Mouse (Mus musculus) liver, embryonic 12.5 days (tissue): ENCODE measurements around the gene Tjap1. TPM values are rescaled to one million over a fixed set of nuclear protein-coding genes. Genes with fewer than 3 reads are reported as not detected.
A peak's percentile ranks its signal among the peaks of the same experiment; 100 is the strongest.

ENCODE experiments used
- ATAC-seq: fragments of 200-750 bp; cut with Nextera tagmentation; 2 replicates; pipeline ENCODE4 v1.8.0; 2017; ENCODE audit warnings: moderate number of reproducible peaks, mild to moderate bottlenecking, moderate library complexity
- H3K27ac ChIP-seq: fragments of 300-500 bp; sonication (generic); 2 replicates; pipeline ENCODE4 v1.5.1; 2016; ENCODE audit warnings: mild to moderate bottlenecking
- H3K27me3 ChIP-seq: fragments of 300-500 bp; sonication (generic); replicated peaks from 2 replicates; pipeline ENCODE4 v1.6.1; 2016; ENCODE audit warnings: mild to moderate bottlenecking, moderate library complexity
- H3K36me3 ChIP-seq: fragments of 300-500 bp; sonication (generic); 2 replicates; pipeline ENCODE4 v1.6.1; 2016; ENCODE audit warnings: mild to moderate bottlenecking, moderate library complexity
- H3K4me1 ChIP-seq: fragments of 300-500 bp; sonication (generic); 2 replicates; pipeline ENCODE4 v1.6.1; 2016
- H3K4me2 ChIP-seq: fragments of 300-500 bp; sonication (generic); 2 replicates; pipeline ENCODE4 v1.6.1; 2016; ENCODE audit warnings: mild to moderate bottlenecking, moderate library complexity
- H3K4me3 ChIP-seq: fragments of 300-500 bp; sonication (generic); 2 replicates; pipeline ENCODE4 v1.5.1; 2016; ENCODE audit warnings: mild to moderate bottlenecking, moderate library complexity
- H3K9ac ChIP-seq: fragments of 300-500 bp; sonication (generic); 2 replicates; pipeline ENCODE4 v1.6.1; 2016; ENCODE audit warnings: mild to moderate bottlenecking, moderate library complexity
- H3K9me3 ChIP-seq: fragments of 300-500 bp; sonication (generic); replicated peaks from 2 replicates; pipeline ENCODE4 v1.6.1; 2016; ENCODE audit warnings: mild to moderate bottlenecking, moderate library complexity
- WGBS: fragments of 180-500 bp; shearing (Covaris S2); methylation state at CpG from one replicate; pipeline ENCODE4 v1.1.7; 2016; ENCODE audit not compliant: insufficient replicate concordance; 5-methylcytosine and 5-hydroxymethylcytosine counted together
- polyA plus RNA-seq: library from polyadenylated mRNA; unstranded; fragments of >200 nt; fragmentation: Nextera tagmentation; extraction: Ambion mirVana; gene quantifications from 2 replicates; pipeline ENCODE4 v1.2.1, GENCODE M21; 2016

The Tjap1 gene
- polyA plus RNA-seq, 1 experiment from 2014 or later, result 17.4 TPM

GRCm38 (mm10) chr17:46247512-46248188, 35.2 kb downstream of the Tjap1 start, which contains the start of the genes Polr1c and Yipf3:
TSS of gene Polr1c (minus strand) at chr17:46248054.
TSS of gene Yipf3 (plus strand) at chr17:46248080.
- peaks cover 74% of the 10 kb centered on the region for H3K36me3 ChIP-seq
- H3K9ac ChIP-seq, result peak within 1 kb of the TSS; percentile 94
- H3K27me3 ChIP-seq, result no peaks in the 10 kb centered on the region
- no peaks in the 10 kb centered on the region for H3K9me3 ChIP-seq
- H3K4me1 ChIP-seq, result peaks cover 31% of the 10 kb centered on the region
- peak within 1 kb of the TSS; percentile 98 for H3K4me3 ChIP-seq
- WGBS, result under 1% methylated on average over 53 of the region's 53 CpGs
- H3K4me2 ChIP-seq, result peak within 1 kb of the TSS; percentile 89
- H3K27ac ChIP-seq, result peak within 1 kb of the TSS; percentile 80
- peak; percentile 88 for ATAC-seq

DNA sequence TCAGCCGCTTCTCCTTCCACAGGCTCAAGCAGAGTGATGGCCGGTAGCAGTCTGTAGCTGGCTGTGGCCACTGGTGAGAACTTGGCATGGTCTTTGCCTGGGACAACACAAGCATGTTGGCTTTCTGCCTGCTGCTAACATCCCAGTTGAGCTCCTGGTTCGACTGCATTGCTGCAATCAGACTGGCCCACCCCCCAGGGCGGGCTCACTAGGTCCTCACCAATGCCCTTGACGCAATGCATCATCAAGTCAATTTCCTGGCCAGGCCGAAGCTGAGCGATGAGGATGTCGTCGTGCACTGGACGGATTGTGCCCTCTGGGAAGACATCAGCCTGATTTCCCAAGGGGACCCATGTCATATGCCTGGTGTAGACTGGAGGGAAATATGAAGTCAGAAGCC, 38.2 kb downstream of the Tjap1 start:
- no peaks in the 10 kb centered on the region for H3K27me3 ChIP-seq
- H3K36me3 ChIP-seq, result peaks cover 74% of the 10 kb centered on the region
- ATAC-seq, result no peak
- H3K4me3 ChIP-seq, result no peak overlapping the region
- H3K4me1 ChIP-seq, result peaks cover 26% of the 10 kb centered on the region
- no peak overlapping the region for H3K4me2 ChIP-seq
- no peaks in the 10 kb centered on the region for H3K9me3 ChIP-seq
- no peak overlapping the region for H3K27ac ChIP-seq
- no peak overlapping the region for H3K9ac ChIP-seq
- WGBS, result 77% methylated on average over 10 of the region's 10 CpGs

DNA sequence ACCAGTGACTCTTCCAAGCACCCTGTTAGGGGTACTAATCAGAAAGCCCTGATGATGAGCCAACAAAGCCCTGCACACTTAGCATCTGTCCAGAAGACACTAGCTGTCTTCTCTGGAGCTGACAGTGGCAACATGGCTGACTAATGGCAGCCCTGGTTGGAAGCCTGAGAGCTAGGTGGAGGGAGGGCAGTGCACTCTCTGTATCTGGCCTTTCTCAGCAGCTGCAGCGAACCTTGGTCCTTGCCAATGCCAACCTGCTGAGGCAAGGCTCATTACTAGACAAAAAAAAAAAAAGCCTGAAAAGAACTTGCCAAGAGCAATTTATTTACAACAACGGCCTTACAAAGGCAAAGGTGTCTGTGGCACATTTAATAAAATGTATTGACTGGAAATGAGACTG, 39.2 kb downstream of the Tjap1 start:
- Histone ChIP-seq H3K27ac (peak overlapping the region; percentile 2; the same call in 1 of the 2 replicates), H3K36me3 (peaks cover 76% of the 10 kb centered on the region), H3K27me3 (no peaks in the 10 kb centered on the region), H3K9me3 (no peaks in the 10 kb centered on the region), H3K9ac (no peak overlapping the region), H3K4me1 (peaks cover 16% of the 10 kb centered on the region), H3K4me3 (no peak overlapping the region), H3K4me2 (no peak overlapping the region)
- no peak for ATAC-seq
- WGBS, result 72% methylated on average over 2 of the region's 2 CpGs

- Histone ChIP-seq H3K4me1 (peaks cover 13% of the 10 kb centered on the region), H3K9me3 (no peaks in the 10 kb centered on the region), H3K4me3 (no peak overlapping the region), H3K9ac (no peak overlapping the region), H3K27me3 (no peaks in the 10 kb centered on the region), H3K27ac (no peak overlapping the region), H3K4me2 (no peak overlapping the region), H3K36me3 (peaks cover 82% of the 10 kb centered on the region)
- ATAC-seq, result no peak
- 79% methylated on average over 4 of the region's 4 CpGs for WGBS
Measured at GRCm38 (mm10) chr17:46242993-46243392, 39.8 kb downstream of the Tjap1 start.

DNA sequence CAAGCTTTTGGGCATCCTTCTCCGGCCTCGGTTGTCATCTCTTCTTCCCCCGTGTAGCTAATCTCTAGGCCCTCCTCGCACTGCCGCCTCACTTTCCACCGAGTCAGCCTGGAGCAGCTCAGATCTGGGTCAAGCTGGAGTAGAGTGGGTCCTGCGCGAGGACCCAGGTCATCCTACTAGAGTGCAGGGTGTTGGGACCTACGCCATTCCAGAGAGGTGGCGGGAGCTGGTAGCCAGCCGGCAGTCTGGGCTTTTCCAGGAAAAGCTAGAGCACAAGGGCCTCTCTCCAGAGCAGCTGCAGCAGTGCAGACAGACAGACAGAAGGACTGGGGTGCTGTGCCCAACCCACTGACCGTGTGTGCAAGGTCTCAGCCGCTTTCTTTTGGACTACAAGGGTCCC, 40.6 kb downstream of the Tjap1 start:
- Histone ChIP-seq H3K36me3 (peaks cover 89% of the 10 kb centered on the region), H3K27ac (no peak overlapping the region), H3K4me1 (peaks cover 16% of the 10 kb centered on the region), H3K4me2 (no peak overlapping the region), H3K27me3 (no peaks in the 10 kb centered on the region), H3K9ac (no peak overlapping the region), H3K4me3 (no peak overlapping the region), H3K9me3 (no peaks in the 10 kb centered on the region)
- no peak for ATAC-seq
- WGBS, result 84% methylated on average over 13 of the region's 13 CpGs

GRCm38 (mm10) chr17:46241471-46241870, 41.4 kb downstream of the Tjap1 start:
- H3K4me2 ChIP-seq, result no peak overlapping the region
- no peak for ATAC-seq
- 63% methylated on average over 11 of the region's 11 CpGs for WGBS
- H3K4me1 ChIP-seq, result peaks cover 16% of the 10 kb centered on the region
- H3K27me3 ChIP-seq, result no peaks in the 10 kb centered on the region
- H3K36me3 ChIP-seq, result peaks cover 97% of the 10 kb centered on the region
- no peaks in the 10 kb centered on the region for H3K9me3 ChIP-seq
- H3K4me3 ChIP-seq, result no peak overlapping the region
- no peak overlapping the region for H3K9ac ChIP-seq
- no peak overlapping the region for H3K27ac ChIP-seq

DNA sequence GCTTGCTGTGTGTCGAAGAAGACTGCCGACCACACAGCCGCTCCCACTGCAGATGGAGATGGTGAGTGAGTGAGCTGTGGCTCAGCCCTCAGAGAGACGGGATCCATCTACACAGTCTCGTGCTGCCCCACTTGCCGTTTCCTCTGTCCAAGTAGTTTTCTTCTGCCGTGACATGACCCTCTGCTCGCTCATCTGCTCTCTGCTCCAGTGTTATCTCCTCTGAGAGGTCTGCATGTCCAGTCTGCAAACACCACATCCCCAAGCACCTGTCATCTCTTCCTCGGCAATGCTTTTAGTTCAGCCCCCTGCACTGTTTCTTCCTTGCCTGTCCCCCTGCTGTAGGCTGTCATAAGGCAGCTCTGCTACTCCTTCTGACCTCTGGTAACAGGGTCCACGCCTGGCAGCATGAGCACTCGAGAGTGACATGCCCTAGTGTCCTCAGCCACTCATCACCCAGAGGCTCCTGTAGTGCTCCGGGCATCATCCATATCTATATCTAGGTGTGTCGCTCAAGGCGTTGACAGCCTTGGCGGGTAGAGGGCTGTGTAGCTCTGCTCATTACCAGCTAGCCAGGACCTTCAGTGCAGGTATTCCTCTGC, 43.2 kb downstream of the Tjap1 start:
- Histone ChIP-seq H3K4me3 (no peak overlapping the region), H3K27me3 (no peaks in the 10 kb centered on the region), H3K4me1 (peaks cover 22% of the 10 kb centered on the region), H3K9ac (no peak overlapping the region), H3K9me3 (no peaks in the 10 kb centered on the region), H3K4me2 (no peak overlapping the region), H3K27ac (no peak overlapping the region), H3K36me3 (peaks cover 98% of the 10 kb centered on the region)
- 75% methylated on average over 15 of the region's 15 CpGs for WGBS
- no peak for ATAC-seq

DNA sequence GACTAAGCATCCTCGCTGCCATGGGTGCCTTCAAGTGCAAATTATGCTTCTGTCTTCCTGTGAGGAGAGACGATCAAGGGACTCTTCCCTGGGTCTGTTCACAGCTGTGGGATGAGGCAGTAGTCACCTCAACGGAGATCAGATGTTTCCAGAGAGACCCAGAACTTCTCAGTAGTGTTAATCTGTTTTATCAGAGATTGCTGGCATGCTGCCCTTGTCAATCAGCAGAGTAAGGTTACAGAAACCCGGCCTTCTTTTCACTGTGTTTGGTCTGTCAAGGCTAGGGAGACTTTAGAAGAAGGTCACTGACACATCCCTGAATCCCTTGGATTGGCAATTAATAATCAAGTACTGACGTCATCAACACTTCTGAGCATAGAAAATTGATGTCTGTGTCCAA, 45.3 kb downstream of the Tjap1 start:
- H3K4me3 ChIP-seq, result no peak overlapping the region
- no peak overlapping the region for H3K9ac ChIP-seq
- no peak overlapping the region for H3K4me2 ChIP-seq
- WGBS, result 69% methylated on average over 5 of the region's 5 CpGs
- ATAC-seq, result no peak
- H3K9me3 ChIP-seq, result no peaks in the 10 kb centered on the region
- H3K27ac ChIP-seq, result peak overlapping the region; percentile 53
- H3K27me3 ChIP-seq, result no peaks in the 10 kb centered on the region
- H3K36me3 ChIP-seq, result peaks cover 98% of the 10 kb centered on the region
- H3K4me1 ChIP-seq, result peaks cover 22% of the 10 kb centered on the region

GRCm38 (mm10) chr17:46237079-46237478, 45.7 kb downstream of the Tjap1 start:
- Histone ChIP-seq H3K9me3 (no peaks in the 10 kb centered on the region), H3K4me3 (no peak overlapping the region), H3K4me1 (peaks cover 22% of the 10 kb centered on the region), H3K27ac (peak overlapping the region; percentile 53), H3K27me3 (no peaks in the 10 kb centered on the region), H3K36me3 (peaks cover 98% of the 10 kb centered on the region), H3K9ac (no peak overlapping the region), H3K4me2 (no peak overlapping the region)
- WGBS, result 47% methylated on average over 6 of the region's 6 CpGs
- peak; percentile 75 for ATAC-seq

DNA sequence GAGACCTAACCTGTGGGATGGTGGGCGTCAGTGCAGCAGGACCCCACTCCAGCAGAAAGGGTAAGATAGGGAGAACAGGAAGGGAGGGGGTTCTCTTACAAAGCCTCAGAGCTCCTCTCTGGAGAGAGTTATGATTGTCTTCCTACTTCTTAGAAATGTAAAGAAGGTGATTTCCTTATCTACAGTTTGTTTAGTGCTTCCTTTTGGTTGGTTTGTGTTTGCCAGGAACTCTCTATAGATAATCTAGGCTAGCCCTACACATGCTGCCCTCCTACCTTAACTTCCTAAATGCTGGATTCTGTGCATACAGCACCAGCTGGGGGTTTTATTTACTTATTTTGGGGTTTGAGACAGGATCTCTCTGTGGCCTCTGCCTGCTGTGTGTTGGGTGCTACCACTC, 46.8 kb downstream of the Tjap1 start:
- WGBS, result 60% methylated on average over 1 of the region's 1 CpGs

DNA sequence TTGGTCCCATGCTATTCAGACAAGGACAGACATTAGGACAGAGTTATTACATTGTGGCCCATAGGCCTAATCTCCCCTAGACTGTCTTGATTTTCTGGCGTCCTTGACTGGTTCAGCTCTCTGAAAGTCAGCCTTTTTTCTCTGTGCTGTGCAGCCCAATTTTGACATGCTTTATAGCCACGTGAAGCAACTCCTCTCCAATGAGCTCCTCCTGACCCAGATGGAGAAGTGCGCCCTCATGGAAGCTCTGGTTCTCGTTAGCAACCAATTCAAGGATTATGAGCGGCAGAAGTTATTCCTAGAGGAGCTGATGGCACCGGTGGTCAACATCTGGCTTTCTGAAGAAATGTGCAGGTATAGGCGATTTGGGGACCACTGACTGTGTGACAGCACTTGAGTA, 55.2 kb downstream of the Tjap1 start:
- Histone ChIP-seq H3K9me3 (no peaks in the 10 kb centered on the region), H3K36me3 (peaks cover 99% of the 10 kb centered on the region), H3K27me3 (no peaks in the 10 kb centered on the region), H3K27ac (no peak overlapping the region), H3K4me1 (no peaks in the 10 kb centered on the region), H3K9ac (no peak overlapping the region), H3K4me3 (no peak overlapping the region), H3K4me2 (no peak overlapping the region)
- 79% methylated on average over 7 of the region's 7 CpGs for WGBS
- no peak for ATAC-seq

More for the DNA sequence above, 46.8 kb downstream of the Tjap1 start:
- Histone ChIP-seq H3K4me3 (no peak overlapping the region), H3K9ac (no peak overlapping the region), H3K4me2 (no peak overlapping the region), H3K27ac (0 out of 2 replicates have a peak overlapping the region, but pooled peaks have one; percentile 53), H3K36me3 (peaks cover 97% of the 10 kb centered on the region), H3K4me1 (peaks cover 22% of the 10 kb centered on the region), H3K27me3 (no peaks in the 10 kb centered on the region), H3K9me3 (no peaks in the 10 kb centered on the region)
- ATAC-seq, result no peak

DNA sequence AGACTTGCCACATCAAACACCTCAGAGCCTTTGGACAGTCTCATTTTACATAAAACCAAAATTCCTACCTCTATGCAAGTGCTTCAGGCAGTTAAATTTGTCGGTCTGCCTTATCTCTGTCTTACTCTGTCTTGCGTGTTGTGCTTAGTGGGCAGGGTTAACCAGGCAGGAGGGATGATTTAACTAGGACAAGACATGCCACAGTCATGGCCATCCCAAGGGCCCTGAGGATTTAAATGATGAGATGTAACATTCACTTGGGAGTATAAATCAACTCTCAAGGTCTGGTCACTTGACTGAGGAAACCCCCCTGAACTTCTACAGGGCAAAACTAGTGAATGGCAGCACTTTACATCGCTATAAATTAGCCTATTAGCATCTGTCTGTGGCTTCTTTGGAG, 61.2 kb downstream of the Tjap1 start:
- no peak overlapping the region for H3K4me3 ChIP-seq
- ATAC-seq, result no peak
- WGBS, result 72% methylated on average over 3 of the region's 3 CpGs
- H3K9me3 ChIP-seq, result no peaks in the 10 kb centered on the region
- no peaks in the 10 kb centered on the region for H3K27me3 ChIP-seq
- H3K27ac ChIP-seq, result no peak overlapping the region
- no peak overlapping the region for H3K4me2 ChIP-seq
- H3K36me3 ChIP-seq, result peaks cover 100% of the 10 kb centered on the region
- H3K9ac ChIP-seq, result no peak overlapping the region
- H3K4me1 ChIP-seq, result no peaks in the 10 kb centered on the region
